Mouse (Mus musculus) lung, postnatal 0 days (tissue): ENCODE data around the gene St8sia1.

Source experiments
- CTCF ChIP-seq: IDR thresholded peaks from 2 replicates; pipeline ENCODE4 v1.5.1; 2016; ENCODE audit warnings: antibody characterized with exemption, mild to moderate bottlenecking
- EP300 ChIP-seq: IDR thresholded peaks from 2 replicates; pipeline ENCODE4 v1.6.1; 2016; ENCODE audit warnings: antibody characterized with exemption, mild to moderate bottlenecking, control low read depth

GRCm38 (mm10) chr6:142830221-142830620 lies 134.0 kb downstream of the St8sia1 start:
- TF ChIP-seq CTCF (no peak), EP300 (no peak)
